Mouse (Mus musculus) cerebellum, adult 2 months (tissue): ENCODE data around the gene Olfr98.

Source experiments
- CTCF ChIP-seq: fragments of 200-500 bp; IDR thresholded peaks from 2 replicates; pipeline ENCODE4 v1.5.1; 2011; ENCODE audit warnings: low read depth, mild to moderate bottlenecking, control low read depth, low read length, moderate library complexity, borderline replicate concordance; ENCODE audit not compliant: insufficient read depth
- POLR2A ChIP-seq: fragments of 200-500 bp; IDR thresholded peaks from 2 replicates; pipeline ENCODE4 v1.6.1; 2011; ENCODE audit warnings: low read length, control low read depth, borderline replicate concordance; ENCODE audit not compliant: insufficient read depth

- TF ChIP-seq POLR2A (no peak), CTCF (no peak)
Observed at GRCm38 (mm10) chr17:37249460-37249859, 14.1 kb downstream of the Olfr98 start.
